Mouse (Mus musculus): ENCODE measurements around the gene Igf2r. TPM values are rescaled to one million over a fixed set of nuclear protein-coding genes. Genes with fewer than 3 reads are reported as not detected.

The Igf2r gene
- polyA plus RNA-seq, 1 experiment from 2014 or later: 51.5 TPM

- Histone ChIP-seq H3K9me3 (no peaks in the 10 kb centered on the region), H3K4me3 (no peak overlapping the region), H3K4me1 (peaks cover 95% of the 10 kb centered on the region), H3K9ac (no peak overlapping the region), H3K27me3 (no peaks in the 10 kb centered on the region), H3K4me2 (replicated peaks) (no peak overlapping the region), H3K36me3 (peaks cover 27% of the 10 kb centered on the region), H3K27ac (no peak overlapping the region)
- WGBS: 69% methylated on average over 4 of the region's 4 CpGs
- no peak for ATAC-seq (ENCODE audit: low FRiP score, low read depth)
These were observed 14.3 kb downstream of the Igf2r start for GRCm38 (mm10) chr17:12755146-12755545.

- 71% methylated on average over 3 of the region's 3 CpGs for WGBS
- no peak overlapping the region for H3K4me3 ChIP-seq
- peaks cover 95% of the 10 kb centered on the region for H3K4me1 ChIP-seq
- no peak overlapping the region for H3K27ac ChIP-seq
- H3K4me2 ChIP-seq (replicated peaks): no peak overlapping the region
- ATAC-seq (ENCODE audit: low FRiP score, low read depth): no peak
- no peaks in the 10 kb centered on the region for H3K27me3 ChIP-seq
- H3K9ac ChIP-seq: no peak overlapping the region
- no peaks in the 10 kb centered on the region for H3K9me3 ChIP-seq
- H3K36me3 ChIP-seq: peaks cover 21% of the 10 kb centered on the region
These were observed 15.0 kb downstream of the Igf2r start for GRCm38 (mm10) chr17:12754243-12755007.

- ATAC-seq (ENCODE audit: low FRiP score, low read depth): no peak
- Histone ChIP-seq H3K27ac (no peak overlapping the region), H3K4me3 (no peak overlapping the region), H3K9ac (no peak overlapping the region), H3K9me3 (no peaks in the 10 kb centered on the region), H3K36me3 (peaks cover 26% of the 10 kb centered on the region), H3K4me2 (replicated peaks) (no peak overlapping the region), H3K4me1 (peaks cover 96% of the 10 kb centered on the region), H3K27me3 (no peaks in the 10 kb centered on the region)
- 72% methylated on average over 4 of the region's 4 CpGs for WGBS
These were observed 16.4 kb downstream of the Igf2r start for GRCm38 (mm10) chr17:12753050-12753449.

- H3K4me2 ChIP-seq (replicated peaks): peak overlapping the region; percentile 12; the same call in 1 of the 2 replicates
- WGBS: 12% methylated on average over 4 of the region's 4 CpGs
- no peak overlapping the region for H3K4me3 ChIP-seq
- no peak overlapping the region for H3K9ac ChIP-seq
- peak; percentile 70; the same call in 1 of the 2 replicates for ATAC-seq (ENCODE audit: low FRiP score, low read depth)
- H3K9me3 ChIP-seq: no peaks in the 10 kb centered on the region
- H3K27me3 ChIP-seq: no peaks in the 10 kb centered on the region
- peaks cover 26% of the 10 kb centered on the region for H3K36me3 ChIP-seq
- H3K4me1 ChIP-seq: peaks cover 89% of the 10 kb centered on the region
- H3K27ac ChIP-seq: peak overlapping the region; percentile 59; the same call in 1 of the 2 replicates
These were observed 17.8 kb downstream of the Igf2r start for GRCm38 (mm10) chr17:12751641-12752040.

GRCm38 (mm10) chr17:12751218-12751617, 18.2 kb downstream of the Igf2r start:
- H3K4me1 ChIP-seq: peaks cover 86% of the 10 kb centered on the region
- peak overlapping the region; percentile 48 for H3K4me2 ChIP-seq (replicated peaks)
- peak overlapping the region; percentile 59 for H3K27ac ChIP-seq
- no peaks in the 10 kb centered on the region for H3K9me3 ChIP-seq
- H3K27me3 ChIP-seq: no peaks in the 10 kb centered on the region
- peaks cover 28% of the 10 kb centered on the region for H3K36me3 ChIP-seq
- 0 out of 2 replicates have a peak overlapping the region, but pooled peaks have one; percentile 15 for H3K9ac ChIP-seq
- WGBS: 8% methylated on average over 4 of the region's 4 CpGs
- peak; percentile 76; the same call in 1 of the 2 replicates for ATAC-seq (ENCODE audit: low FRiP score, low read depth)
- H3K4me3 ChIP-seq: no peak overlapping the region

- Histone ChIP-seq H3K9me3 (no peaks in the 10 kb centered on the region), H3K4me3 (no peak overlapping the region), H3K9ac (peak overlapping the region; percentile 48; the same call in 1 of the 2 replicates), H3K27ac (peak overlapping the region; percentile 59), H3K4me1 (peaks cover 85% of the 10 kb centered on the region), H3K36me3 (peaks cover 34% of the 10 kb centered on the region), H3K27me3 (no peaks in the 10 kb centered on the region), H3K4me2 (replicated peaks) (peak overlapping the region; percentile 48)
- no peak for ATAC-seq (ENCODE audit: low FRiP score, low read depth)
- 15% methylated on average over 9 of the region's 9 CpGs for WGBS
These were observed 18.8 kb downstream of the Igf2r start for GRCm38 (mm10) chr17:12750591-12751170.

- 0 out of 2 replicates have a peak overlapping the region, but pooled peaks have one; percentile 4 for H3K9ac ChIP-seq
These were observed 19.8 kb downstream of the Igf2r start for GRCm38 (mm10) chr17:12749421-12750367.

GRCm38 (mm10) chr17:12745761-12746160, 23.7 kb downstream of the Igf2r start:
- Histone ChIP-seq H3K4me2 (replicated peaks) (no peak overlapping the region), H3K27me3 (no peaks in the 10 kb centered on the region), H3K9ac (no peak overlapping the region), H3K27ac (no peak overlapping the region), H3K4me1 (peaks cover 66% of the 10 kb centered on the region), H3K4me3 (no peak overlapping the region), H3K36me3 (peaks cover 75% of the 10 kb centered on the region), H3K9me3 (peaks cover 43% of the 10 kb centered on the region)
- ATAC-seq (ENCODE audit: low FRiP score, low read depth): no peak
- 63% methylated on average over 4 of the region's 4 CpGs for WGBS

More at GRCm38 (mm10) chr17:12749421-12750367, 19.8 kb downstream of the Igf2r start:
- peak overlapping the region; percentile 59; the same call in 1 of the 2 replicates for H3K27ac ChIP-seq
- no peaks in the 10 kb centered on the region for H3K27me3 ChIP-seq
- peak; percentile 22; the same call in 1 of the 2 replicates for ATAC-seq (ENCODE audit: low FRiP score, low read depth)
- peaks cover 4% of the 10 kb centered on the region; the same call in 1 of the 2 replicates for H3K9me3 ChIP-seq
- H3K4me1 ChIP-seq: peaks cover 85% of the 10 kb centered on the region
- H3K36me3 ChIP-seq: peaks cover 36% of the 10 kb centered on the region
- no peak overlapping the region for H3K4me3 ChIP-seq
- 23% methylated on average over 7 of the region's 8 CpGs for WGBS
- peak overlapping the region; percentile 48 for H3K4me2 ChIP-seq (replicated peaks)

GRCm38 (mm10) chr17:12744071-12744470, 25.4 kb downstream of the Igf2r start:
- Histone ChIP-seq H3K9me3 (peaks cover 44% of the 10 kb centered on the region), H3K27me3 (no peaks in the 10 kb centered on the region), H3K36me3 (peaks cover 92% of the 10 kb centered on the region), H3K9ac (no peak overlapping the region), H3K4me3 (peak overlapping the region; percentile 61; the same call in 1 of the 2 replicates), H3K27ac (no peak overlapping the region), H3K4me1 (peaks cover 63% of the 10 kb centered on the region), H3K4me2 (replicated peaks) (peak overlapping the region; percentile 65)
- 87% methylated on average over 1 of the region's 1 CpGs for WGBS
- no peak for ATAC-seq (ENCODE audit: low FRiP score, low read depth)

GRCm38 (mm10) chr17:12742151-12742908, 27.1 kb downstream of the Igf2r start:
- Histone ChIP-seq H3K4me3 (peak overlapping the region; percentile 61), H3K27ac (peak overlapping the region; percentile 82; the same call in 1 of the 2 replicates), H3K4me2 (replicated peaks) (peak overlapping the region; percentile 65), H3K27me3 (no peaks in the 10 kb centered on the region), H3K9ac (peak overlapping the region; percentile 81), H3K36me3 (peaks cover 95% of the 10 kb centered on the region), H3K9me3 (peaks cover 44% of the 10 kb centered on the region), H3K4me1 (peaks cover 65% of the 10 kb centered on the region)
- 54% methylated on average over 38 of the region's 38 CpGs for WGBS
- no peak for ATAC-seq (ENCODE audit: low FRiP score, low read depth)

Measured in limb, embryonic 13.5 days (tissue).